Mouse (Mus musculus) liver (tissue): ENCODE measurements at regions not wholly inside any gene's neighbourhood (a gene's known extent, or its start where the extent isn't known, plus 50 kb on each side); places are given as distances from the start of the nearest gene placed in this dataset.

Experiments
- DNase-seq: peaks from one replicate; pipeline ENCODE4 v3.0.0-alpha.2; 2020; ENCODE audit warnings: mixed read lengths

DNA sequence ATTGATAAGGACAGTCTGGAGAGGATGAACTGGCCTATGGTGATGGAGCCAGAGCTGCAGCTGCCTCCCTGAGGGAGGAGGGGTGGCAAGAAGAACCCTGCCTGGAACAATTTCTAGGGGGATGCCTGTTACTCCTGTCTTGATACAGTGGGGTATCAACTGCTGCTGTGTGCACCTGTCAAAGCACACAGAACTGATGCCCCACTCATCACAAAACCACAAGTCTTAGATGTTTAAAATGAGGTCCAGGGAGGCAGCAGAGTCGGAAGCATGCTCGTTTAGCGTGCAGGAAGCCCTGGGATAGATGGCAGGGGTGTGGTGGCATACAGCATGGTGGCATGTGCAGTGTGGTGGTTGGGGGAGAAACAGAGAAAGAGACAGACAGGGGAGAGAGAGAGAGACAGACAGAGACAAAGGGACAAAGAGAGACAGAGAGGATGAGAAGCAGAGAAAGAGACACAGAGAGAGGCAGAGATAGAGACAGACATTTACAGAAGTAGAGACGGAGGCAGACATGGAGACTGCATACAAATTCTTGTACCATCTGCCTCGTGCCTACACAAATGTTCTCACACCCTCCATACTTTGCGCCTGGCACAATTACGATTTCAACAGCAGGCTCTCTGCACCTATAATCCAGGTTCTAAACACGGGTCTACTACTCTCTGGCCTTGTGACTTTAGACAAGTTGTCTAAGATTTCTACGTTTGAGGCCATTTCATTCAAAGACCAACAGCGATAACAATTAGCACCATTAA lies 242.6 kb downstream of the Cbln4 start:
- no peak for DNase-seq

DNA sequence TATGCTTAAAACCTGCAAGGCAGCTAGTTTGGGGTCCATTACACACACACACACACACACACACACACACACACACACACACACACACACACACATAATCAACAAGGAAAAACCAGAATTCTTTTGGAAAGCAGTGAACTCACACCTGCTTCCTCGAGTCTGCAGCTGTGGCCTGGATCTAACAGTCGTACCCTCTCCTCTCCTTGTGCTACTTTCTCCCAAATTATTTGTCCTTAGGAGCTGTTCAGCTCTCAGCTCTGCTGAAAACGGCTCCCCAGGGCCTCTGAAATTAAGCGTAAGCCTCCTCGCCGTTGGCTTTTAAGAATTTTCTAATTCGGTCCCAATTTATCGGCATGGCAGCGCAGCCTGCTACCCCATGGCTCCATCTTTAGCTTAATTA lies 243.9 kb downstream of the Cbln4 start:
- DNase-seq, result no peak

DNA sequence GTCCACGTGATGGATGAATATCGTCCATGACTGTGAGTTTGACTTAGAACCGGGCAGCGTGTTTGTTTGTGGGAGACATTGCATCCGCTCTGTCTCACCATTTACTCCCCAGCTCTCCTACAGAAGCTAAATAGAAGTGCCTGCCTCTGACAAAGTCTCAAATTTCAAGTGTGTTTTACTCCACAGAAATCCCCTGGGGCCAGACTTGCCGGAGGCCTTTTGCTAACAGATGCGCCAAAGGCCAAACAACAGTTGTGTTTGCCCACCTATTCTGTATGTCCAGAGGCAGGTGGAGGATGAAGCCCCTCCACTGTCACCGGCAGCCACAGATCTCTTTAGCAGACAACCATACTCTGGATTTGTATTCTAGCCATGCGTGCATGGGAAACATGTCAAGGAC lies 252.6 kb downstream of the Cbln4 start:
- no peak for DNase-seq

DNA sequence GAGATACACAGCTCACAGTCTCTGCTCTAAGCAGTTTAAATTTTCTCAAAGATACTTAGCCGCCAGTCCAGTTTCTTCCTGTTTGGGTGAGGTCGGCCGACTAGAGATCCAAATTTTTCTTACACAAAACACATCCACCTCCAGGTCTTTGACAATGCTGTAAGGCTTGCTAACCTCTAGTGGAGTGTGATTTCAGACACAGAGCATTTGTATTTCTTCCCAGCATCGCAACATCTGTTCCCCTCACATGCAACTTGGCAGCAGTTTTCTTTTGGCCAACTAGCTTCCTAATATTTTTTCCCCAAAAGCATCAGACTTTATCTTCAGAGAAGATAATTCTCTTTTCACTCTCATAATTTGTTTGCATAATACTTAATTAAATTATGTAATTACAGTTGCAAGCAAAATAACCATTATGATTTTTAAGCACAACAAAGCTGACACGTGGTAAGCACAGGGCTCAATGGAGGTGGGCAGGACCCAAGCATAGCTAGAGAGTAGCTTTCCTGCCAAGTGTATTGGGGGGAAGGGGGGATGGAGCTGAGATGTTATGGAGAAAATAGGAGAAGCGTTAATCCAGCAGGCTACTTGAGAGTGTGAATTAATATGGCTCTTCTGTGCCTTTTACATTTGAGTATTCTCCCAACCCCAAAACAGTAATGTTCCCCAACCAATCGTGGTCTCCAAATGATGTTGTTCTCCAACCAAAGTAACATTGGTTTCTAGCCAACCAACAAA lies 276.9 kb downstream of the Cbln4 start:
- no peak for DNase-seq

DNA sequence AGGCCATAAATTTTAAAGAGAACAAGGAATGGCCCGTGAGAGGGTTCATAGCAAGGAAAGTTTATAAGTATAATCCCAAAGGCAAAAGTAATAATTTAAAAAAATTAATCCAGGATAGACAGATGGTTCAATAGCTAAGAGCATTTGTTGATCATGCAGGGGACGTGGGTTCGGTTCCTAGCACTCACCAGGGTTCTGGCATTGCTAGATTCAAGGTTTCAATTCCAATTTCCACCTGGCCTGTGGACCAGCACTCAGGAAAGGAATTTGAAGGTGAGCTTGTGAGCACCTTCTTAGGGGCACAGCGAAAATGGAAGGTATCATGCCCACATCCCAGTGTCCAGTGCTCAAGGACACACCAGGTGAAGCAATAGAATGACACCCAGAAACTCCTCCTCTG lies 278.2 kb downstream of the Cbln4 start:
- no peak for DNase-seq

DNA sequence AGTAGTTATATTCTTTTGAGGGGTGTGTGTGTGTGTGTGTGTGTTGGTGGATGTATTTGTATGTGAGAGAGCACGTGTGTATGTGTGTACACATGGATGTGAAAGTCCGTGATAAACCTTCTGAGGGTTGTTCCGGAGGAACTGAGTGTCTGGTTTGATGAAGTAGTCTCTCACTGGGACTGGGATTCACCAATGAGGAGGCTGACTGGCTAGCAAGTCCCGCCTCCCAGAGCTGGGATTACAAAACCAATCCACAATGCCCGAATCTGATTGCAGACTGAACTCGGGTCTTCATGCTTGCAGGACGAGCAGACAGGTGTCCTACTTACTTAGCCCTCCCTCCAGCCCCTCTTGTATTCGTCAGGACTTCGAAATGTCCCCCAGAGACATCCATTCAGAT lies 289.8 kb downstream of the Cbln4 start:
- DNase-seq, result no peak

DNA sequence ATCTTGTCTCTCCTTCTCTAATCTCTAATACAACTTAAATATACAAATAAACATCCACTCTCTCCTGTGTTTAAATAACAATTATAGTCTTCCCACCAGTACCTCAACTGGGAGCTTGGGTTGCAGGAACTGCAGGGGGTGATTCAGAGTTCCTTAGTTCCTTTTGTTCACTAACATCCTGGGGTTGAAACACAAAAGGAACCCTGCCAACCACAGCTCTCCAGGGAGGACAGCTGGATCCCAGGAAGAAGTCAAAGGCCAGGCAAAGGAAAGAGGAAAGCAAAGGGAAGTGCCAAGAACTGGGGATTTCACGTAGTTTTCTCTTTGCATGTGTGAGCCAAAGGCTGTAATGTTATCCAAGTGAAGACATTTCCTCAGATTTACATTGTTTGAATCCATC lies 296.1 kb downstream of the Cbln4 start:
- no peak for DNase-seq

DNA sequence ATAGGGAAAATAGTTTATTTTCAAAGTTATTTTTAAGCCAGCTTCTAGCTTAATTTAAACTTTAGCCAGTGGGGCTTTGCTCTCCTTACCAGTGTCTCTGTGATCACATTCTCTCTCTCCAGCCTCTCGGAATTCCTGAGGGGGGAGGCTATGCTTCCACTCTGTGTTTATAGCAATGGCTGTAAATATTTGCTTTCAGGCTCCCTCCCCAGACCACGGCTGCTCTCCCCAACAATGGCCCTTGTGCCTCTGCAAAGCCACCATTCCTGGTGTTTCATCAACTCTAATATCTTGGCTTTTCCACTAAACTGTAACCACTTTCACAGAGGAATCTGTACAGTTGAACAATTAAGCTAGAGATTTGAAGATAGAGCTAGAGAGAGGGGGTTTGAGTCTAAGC lies 300.2 kb downstream of the Cbln4 start:
- no peak for DNase-seq

DNA sequence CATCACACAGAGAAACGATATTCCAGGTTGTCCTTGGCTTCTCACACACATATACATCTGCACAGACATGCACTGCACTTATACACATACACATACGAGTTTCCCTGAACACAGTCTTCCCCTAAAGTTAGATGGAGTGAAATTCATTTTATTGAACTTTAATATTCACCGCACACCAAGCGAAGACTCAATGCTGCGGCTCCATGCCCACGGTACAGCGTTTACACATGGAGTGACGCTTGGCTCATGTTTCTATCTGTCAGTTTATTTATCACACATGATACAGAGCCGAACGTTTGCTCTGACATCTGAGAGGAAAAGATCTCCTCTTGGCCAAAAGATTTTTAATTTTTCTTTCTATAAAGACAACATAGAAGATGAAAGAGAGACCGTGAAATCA lies 300.6 kb downstream of the Cbln4 start:
- DNase-seq, result no peak

DNA sequence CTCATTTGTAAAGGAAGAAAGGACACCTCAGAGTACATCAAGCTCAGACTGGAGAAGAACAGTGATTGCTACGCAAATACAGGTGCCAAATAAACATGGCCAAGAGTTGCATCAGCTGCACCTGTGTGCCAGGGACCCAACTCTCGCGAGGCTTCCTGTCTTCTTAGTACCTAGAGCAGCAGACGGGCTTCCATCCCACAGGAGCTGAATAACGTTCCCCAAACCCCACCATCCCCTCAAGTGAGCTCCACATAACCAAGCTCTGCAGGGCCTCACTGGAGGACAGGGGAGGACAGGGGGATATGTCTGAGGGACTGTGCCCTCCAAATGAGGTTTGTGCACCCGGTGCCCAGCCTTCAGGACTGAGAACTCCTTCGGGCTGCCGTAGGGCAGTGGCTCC lies 305.5 kb downstream of the Cbln4 start:
- no peak for DNase-seq

DNA sequence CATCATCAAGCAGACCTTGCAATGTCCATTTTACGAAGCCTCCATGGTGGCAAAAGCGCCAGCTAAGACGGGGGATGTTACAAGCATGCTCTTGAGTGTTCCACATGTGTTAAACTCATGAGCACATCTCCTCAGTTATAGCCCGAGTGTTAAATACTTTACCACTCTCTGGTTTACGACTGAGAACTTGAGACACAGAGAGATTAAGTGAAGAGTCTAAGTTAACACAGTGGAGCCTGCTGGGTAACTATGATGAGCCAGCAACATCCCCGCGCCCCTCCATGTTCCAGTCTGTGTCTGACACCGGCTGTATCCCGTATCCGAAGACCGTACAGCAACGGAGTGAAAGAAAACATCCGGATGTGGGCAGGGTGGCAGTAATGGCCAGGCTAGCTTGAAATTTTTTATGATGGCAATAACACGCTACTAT lies 308.2 kb downstream of the Cbln4 start:
- DNase-seq, result no peak

DNA sequence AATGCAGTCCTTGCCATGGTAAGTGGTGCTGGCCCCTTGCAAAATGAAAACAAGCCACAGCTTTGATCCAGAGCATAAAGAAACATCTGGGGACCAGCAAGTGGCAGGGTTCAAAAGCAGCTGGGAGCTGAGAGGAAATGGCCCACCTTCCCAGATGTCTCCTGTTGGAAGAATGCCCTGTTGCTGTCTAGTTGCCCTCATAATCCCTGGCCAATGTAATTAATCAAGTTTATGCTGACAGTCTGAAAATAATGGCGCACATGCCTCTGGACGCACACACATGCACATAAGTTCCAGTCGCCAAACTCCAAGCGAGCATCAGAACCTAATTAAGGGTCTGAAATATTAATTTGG lies 308.7 kb downstream of the Cbln4 start:
- DNase-seq, result no peak

DNA sequence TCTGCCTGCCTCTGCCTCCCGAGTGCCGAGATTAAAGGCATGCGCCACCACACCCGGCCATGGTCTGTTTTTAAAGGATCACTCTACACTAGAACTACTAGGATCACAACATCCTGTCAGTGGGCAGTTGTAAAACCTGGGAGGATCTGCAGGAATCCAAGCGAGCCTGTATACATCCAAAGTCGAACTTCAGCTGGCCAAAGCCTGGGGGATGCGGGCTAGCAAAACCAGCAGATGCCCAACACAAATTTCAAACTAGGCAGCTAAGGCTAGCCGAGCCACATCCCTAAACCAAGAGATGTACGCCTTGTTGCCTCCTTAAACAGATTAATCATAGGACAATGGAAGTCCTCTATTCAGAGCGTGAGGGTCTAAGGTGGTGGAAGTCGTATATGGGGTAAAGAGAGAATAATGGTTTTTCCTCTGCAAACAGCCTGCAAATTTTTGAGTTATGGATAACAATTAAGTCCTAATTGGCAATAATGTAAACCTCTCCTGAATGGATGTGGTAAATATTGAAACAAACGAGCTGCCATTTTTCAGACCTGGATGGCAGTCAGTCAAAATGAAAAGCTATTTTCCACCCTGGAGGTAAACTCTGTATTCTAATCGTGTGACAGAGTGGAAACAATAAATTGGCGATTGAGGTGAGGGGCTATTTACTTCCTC lies 309.2 kb downstream of the Cbln4 start:
- no peak for DNase-seq

DNA sequence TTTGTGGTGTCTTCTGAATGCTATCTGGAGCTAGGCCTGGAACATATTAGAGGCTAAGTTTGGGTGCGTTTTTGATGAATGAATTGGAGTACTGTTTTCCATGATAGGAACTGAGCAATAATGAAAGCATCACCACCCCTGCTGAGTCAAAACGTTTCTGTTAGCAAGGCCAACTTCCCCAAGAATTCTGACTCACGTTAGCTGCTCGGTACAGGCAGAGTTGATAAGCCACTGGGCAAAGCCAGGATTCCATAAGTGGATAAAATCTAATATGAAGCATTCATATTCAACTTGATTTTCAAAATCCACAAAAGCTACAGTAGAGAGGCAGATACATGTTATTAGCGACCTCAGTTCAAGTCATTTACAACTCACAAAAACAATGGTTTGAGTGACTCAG lies 324.0 kb downstream of the Cbln4 start:
- DNase-seq, result no peak

DNA sequence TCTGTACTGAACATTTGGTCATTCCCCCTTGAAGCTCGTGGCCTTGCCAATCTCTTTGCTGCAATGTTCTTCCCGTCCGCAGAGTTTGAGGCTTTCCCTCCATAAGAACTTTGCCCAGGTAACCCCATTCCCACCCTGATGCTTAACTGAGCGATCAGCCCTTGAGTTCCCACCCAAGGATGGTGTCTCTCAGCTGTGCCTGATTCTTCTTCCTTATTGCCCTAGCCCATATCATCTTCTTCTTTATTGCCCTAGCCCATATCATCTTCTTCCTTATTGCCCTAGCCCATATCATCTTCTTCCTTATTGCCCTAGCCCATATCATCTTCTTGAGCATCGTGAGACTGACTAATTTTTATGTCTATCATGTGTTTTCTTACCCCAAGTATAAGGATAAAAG lies 324.4 kb downstream of the Cbln4 start:
- no peak for DNase-seq

DNA sequence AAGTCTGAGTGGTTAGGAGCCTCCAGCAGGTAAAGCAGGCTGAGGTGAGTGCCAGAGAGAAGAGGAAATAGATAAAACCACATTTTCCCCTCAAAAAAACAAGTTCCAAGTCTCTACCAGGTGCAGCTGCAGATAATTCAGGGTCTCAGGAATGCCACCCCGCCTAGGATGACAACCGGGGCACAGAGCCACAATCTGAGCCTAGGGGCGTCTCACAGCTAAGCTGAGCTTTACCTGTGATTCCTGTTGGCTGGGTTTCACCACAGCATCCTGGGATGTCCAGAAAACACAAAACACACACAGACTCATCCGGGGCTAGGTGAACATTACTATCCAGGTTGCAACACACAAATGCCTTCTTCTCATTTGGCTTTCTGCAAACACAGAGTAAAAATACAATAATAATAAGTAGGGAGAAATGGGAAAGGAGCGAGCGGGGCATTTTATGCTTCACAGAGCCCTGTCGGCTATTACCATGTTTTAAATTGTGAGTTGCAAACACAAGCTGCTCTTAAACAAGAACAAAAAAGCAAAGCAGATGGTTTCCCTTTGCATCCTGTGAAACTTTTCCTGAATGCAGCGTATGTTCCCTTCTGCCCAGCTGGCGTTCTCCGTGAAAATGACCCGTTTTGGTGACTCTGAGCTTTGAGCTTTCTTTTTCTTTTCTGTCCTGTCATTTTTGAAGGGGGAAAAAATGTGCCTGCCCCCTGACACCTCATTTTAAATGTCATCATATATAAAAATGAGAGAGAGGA lies 330.3 kb downstream of the Cbln4 start:
- DNase-seq, result no peak

DNA sequence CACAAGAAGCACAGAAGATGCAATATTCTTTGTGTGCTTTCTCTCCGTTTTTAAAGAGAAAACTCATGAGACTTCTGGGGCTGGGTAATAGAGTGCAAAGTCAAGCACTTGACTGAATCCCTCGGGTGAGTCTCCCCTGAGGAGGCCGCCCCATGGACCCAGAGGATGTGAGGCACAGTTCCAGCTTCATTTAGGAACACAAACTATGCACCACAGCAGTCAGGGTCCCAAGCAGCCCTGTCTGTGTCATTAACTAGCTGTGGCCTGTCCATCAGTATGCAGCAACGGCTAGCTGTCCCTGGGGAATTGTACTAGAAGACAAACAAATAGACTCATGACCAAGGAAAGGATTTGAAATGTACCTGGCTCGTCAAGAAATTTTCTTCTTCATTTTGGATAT lies 349.7 kb downstream of the Cbln4 start:
- DNase-seq, result no peak

DNA sequence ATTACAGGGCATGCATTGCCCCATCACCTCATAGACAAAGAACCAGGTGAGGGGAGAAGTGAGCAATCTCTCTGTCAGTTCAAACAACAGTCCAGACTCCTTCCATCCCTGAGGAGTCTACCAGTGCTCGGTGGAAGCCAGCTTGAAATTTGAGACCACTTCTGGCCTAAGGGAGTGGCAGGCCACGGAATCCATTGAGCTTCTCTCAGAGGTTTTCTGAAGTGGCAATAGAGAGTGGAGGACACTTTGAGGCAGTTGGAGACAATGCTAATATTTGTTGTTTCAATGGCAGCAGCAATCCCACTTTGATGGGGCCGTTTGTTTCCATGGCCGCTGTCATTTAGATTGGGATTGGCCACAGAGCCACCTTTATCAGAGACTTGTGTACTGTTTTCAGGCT lies 352.5 kb downstream of the Cbln4 start:
- DNase-seq, result no peak

DNA sequence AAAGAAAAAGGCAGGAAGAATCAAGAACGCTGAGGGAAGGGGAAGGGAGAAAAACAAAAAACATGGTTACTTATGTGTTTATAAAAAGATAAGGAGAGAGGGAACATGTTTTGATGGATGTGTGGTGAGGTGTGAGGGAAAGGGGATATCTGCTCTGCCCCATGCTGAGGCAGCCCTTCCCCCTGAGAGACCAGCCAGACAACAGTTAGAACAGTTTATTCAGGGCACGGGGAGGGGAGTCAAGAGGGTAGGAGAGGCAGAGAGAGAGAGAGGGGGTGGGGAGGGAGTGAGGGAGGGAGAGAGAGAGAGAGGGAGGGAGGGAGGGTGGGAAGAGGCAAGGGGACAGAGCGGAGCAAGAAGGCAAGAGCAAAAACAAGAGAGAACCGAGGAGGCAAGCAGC lies 354.2 kb downstream of the Cbln4 start:
- DNase-seq, result no peak

DNA sequence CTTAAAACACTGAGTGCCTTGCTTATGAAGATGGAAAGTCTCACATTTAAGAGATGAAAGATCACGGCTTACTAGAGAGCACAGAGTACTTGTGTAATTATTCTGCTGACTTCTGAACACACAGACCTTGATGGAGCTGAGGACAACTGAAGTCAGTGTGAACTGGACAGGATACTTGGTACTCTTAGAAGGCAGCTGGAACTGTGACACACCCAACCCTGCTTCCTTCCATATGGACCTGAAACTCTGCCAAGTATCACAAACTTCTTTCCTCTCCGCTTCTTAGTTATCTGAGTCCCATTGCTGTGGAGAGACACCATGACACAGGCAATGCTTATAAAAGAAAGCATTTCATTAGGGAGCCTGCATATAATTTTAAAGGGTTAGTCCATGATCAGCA lies 365.3 kb downstream of the Cbln4 start:
- DNase-seq, result no peak

DNA sequence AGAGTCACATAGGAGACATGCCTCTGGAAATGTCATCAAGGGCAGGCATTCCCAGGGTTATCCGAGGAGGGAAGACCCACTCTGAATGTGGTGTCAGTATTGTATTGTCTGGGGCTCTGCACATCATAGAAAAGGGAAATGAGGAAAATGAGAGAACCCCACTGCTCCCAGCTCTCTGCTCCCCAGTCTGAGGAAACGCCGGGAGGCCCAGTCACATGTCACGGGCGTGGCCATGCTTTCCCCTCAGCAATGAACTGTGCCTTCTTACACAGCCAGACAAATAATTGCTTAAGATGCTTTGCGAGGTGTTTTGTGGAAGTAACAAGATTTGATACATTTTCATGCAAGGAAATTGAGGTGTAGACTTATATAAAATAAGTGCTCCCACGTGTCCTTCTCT lies 366.1 kb downstream of the Cbln4 start:
- no peak for DNase-seq

DNA sequence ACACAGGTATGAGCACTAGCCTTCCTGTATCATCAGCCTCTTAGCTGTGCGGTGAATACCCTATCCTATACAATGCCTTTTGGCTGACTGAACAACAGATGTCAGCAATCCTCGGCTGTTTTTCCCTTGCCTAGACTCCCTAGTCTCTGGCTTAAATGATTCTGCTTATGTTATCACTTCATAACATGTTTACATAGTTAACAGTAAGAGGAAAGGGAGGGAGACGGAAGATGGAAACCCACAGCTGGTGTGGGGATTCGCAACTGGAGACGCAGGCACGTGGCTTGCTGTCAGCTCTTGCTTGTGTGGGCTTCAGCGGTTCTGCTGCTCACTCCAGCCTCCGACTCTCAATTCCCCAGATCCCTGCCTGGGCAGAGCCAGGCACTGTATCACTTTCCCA lies 367.2 kb downstream of the Cbln4 start:
- DNase-seq, result peak; percentile 6

DNA sequence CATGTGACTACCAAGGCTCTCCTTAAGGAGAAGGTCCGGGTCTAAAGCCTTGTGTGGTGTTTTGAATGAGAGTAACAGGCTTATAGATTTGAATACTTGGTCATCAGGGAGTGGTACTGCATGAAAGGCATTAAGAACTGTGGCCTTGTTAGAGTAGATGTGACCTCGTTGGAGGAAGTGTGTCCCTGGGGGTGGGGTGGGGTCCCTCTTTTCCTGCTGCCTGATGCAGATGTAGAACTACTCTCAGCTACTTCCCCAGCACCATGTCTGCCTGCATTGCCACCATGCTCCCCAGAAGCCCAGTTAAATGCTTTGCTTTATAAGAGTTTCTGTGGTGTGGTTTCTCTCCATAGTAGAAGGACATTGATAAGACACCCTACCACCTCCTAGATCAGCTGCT lies 367.9 kb downstream of the Cbln4 start:
- no peak for DNase-seq
